In genomic region chr2:153559613-153560152, GRCm38 (mm10) we compare ENCODE assay signal across 14 mouse cellular contexts. TPM values are rescaled to one million over a fixed set of nuclear protein-coding genes. Genes with fewer than 3 reads are reported as not detected.
DNase-seq lines count a peak whose midpoint lies in the region; ATAC-seq and TF ChIP-seq lines count a peak whose summit lies in the region.
"Had no signal": no experiment of that assay in that cellular context is flagged by ENCODE, and none has a peak within 500 bp of the region (broad histone marks: within the 10 kb centered on the region; RNA-seq: fewer than 3 reads in every experiment).

No protein-coding gene starts in this region.

- no peak for TF ChIP-seq CTCF in heart, adult 2 months (IDR thresholded peaks at IDR 0.05)
- TF ChIP-seq CTCF in bone marrow macrophage, adult 2 months (IDR thresholded peaks at IDR 0.05; ENCODE audit: low read depth, low read length): no peak

- 0 out of 2 replicates have a peak, but pooled peaks cover 5% of the 10 kb centered on the region for H3K27me3 ChIP-seq in heart, embryonic 10.5 days (ENCODE audit: insufficient read depth, poor library complexity, severe bottlenecking)
- no peaks in the 10 kb centered on the region for H3K27me3 ChIP-seq in heart, adult 2 months (ENCODE audit: control insufficient read depth, insufficient read depth, low read length)
- H3K27me3 ChIP-seq in liver, embryonic 11.5 days (replicated peaks; ENCODE audit: control insufficient read depth, insufficient read depth, low read length): no peaks in the 10 kb centered on the region
- H3K27me3 ChIP-seq in kidney, embryonic 14.5 days (ENCODE audit: control insufficient read depth, insufficient read depth, low read length): no peaks in the 10 kb centered on the region

- no peak for DNase-seq in heart, embryonic 10.5 days (ENCODE audit: low spot score)
- DNase-seq in heart, adult 2 months: no peak
- no peak for DNase-seq in liver, embryonic 11.5 days (ENCODE audit: low spot score)
- no peak for DNase-seq in liver
- DNase-seq in left cerebral cortex, postnatal 25 days (ENCODE audit: low spot score in 2 of 2): peak; percentile 31 to 68
- no peak for DNase-seq in urinary bladder, postnatal 4 days (ENCODE audit: low spot score in 2 of 2)
- DNase-seq: cerebellum, adult 9-11 months; lung, postnatal 14 days had no signal

- no peak overlapping the region for H3K4me2 ChIP-seq in liver, embryonic 11.5 days
- H3K4me2 ChIP-seq in kidney, embryonic 14.5 days (replicated peaks; ENCODE audit: low read depth, low read length): no peak overlapping the region

- peak overlapping the region; percentile 97 for H3K27ac ChIP-seq in heart, embryonic 10.5 days
- H3K27ac ChIP-seq in heart, adult 2 months: no peak overlapping the region
- H3K27ac ChIP-seq in liver, embryonic 11.5 days (ENCODE audit: low read depth, low read length): 0 out of 2 replicates have a peak overlapping the region, but pooled peaks have one; percentile 11
- peak overlapping the region; percentile 94 for H3K27ac ChIP-seq in bone marrow macrophage, adult 2 months (ENCODE audit: insufficient read depth, low read depth, low read length)
- H3K27ac ChIP-seq in kidney, embryonic 14.5 days (ENCODE audit: low read depth, low read length): no peak overlapping the region
- H3K27ac ChIP-seq: embryonic facial prominence, embryonic 12.5 days; limb, embryonic 15.5 days had no signal

- WGBS in heart, embryonic 10.5 days: 45% methylated on average over 8 of the region's 8 CpGs
- WGBS in heart, adult 2 months: 71% methylated on average over 8 of the region's 8 CpGs
- 62% methylated on average over 8 of the region's 8 CpGs for WGBS in liver, embryonic 11.5 days
- WGBS in kidney, embryonic 14.5 days: 61% methylated on average over 8 of the region's 8 CpGs

- no peak overlapping the region for H3K9ac ChIP-seq in heart, adult 2 months (ENCODE audit: low read depth, low read length)
- H3K9ac ChIP-seq in liver, embryonic 11.5 days (ENCODE audit: low read depth, low read length): no peak overlapping the region
- H3K9ac ChIP-seq in kidney, embryonic 14.5 days (ENCODE audit: low read depth, low read length): no peak overlapping the region
- H3K9ac ChIP-seq: embryonic facial prominence, embryonic 12.5 days; limb, embryonic 15.5 days had no signal

- no peaks in the 10 kb centered on the region for H3K36me3 ChIP-seq in heart, embryonic 10.5 days
- no peaks in the 10 kb centered on the region for H3K36me3 ChIP-seq in heart, adult 2 months (ENCODE audit: control insufficient read depth, insufficient read depth, low read length)
- H3K36me3 ChIP-seq in liver, embryonic 11.5 days (ENCODE audit: control insufficient read depth, insufficient read depth, low read length): no peaks in the 10 kb centered on the region
- H3K36me3 ChIP-seq in kidney, embryonic 14.5 days (ENCODE audit: control insufficient read depth, insufficient read depth, low read length): no peaks in the 10 kb centered on the region
- H3K36me3 ChIP-seq: embryonic facial prominence, embryonic 12.5 days; limb, embryonic 15.5 days had no signal

- no peaks in the 10 kb centered on the region for H3K9me3 ChIP-seq in heart, embryonic 10.5 days
- H3K9me3 ChIP-seq in liver, embryonic 11.5 days (ENCODE audit: control insufficient read depth, low read length): no peaks in the 10 kb centered on the region
- H3K9me3 ChIP-seq in kidney, embryonic 14.5 days (ENCODE audit: control insufficient read depth, low read length): no peaks in the 10 kb centered on the region
- H3K9me3 ChIP-seq: embryonic facial prominence, embryonic 12.5 days; limb, embryonic 15.5 days had no signal

- no peak overlapping the region for H3K4me3 ChIP-seq in heart, embryonic 10.5 days
- H3K4me3 ChIP-seq in heart, adult 2 months: no peak overlapping the region
- no peak overlapping the region for H3K4me3 ChIP-seq in liver, embryonic 11.5 days (ENCODE audit: low read depth, low read length)
- no peak overlapping the region for H3K4me3 ChIP-seq in bone marrow macrophage, adult 2 months (ENCODE audit: insufficient read depth, low read length)
- no peak overlapping the region for H3K4me3 ChIP-seq in kidney, embryonic 14.5 days (ENCODE audit: low read length)
- H3K4me3 ChIP-seq: embryonic facial prominence, embryonic 12.5 days; limb, embryonic 15.5 days had no signal

- intact Hi-C loops in heart, adult 2 months (cut with DNase I): no loop called here
- intact Hi-C loops in left cerebral cortex, postnatal 25 days (cut with DNase I): no loop called here

- peaks cover 65% of the 10 kb centered on the region for H3K4me1 ChIP-seq in heart, embryonic 10.5 days
- H3K4me1 ChIP-seq in heart, adult 2 months (ENCODE audit: control insufficient read depth, insufficient read depth, low read length): peaks cover 8% of the 10 kb centered on the region
- H3K4me1 ChIP-seq in liver, embryonic 11.5 days (replicated peaks; ENCODE audit: control insufficient read depth, insufficient read depth, low read length): peaks cover 49% of the 10 kb centered on the region
- peaks cover 58% of the 10 kb centered on the region for H3K4me1 ChIP-seq in bone marrow macrophage, adult 2 months (ENCODE audit: control insufficient read depth, insufficient read depth, low read length)
- peaks cover 23% of the 10 kb centered on the region for H3K4me1 ChIP-seq in kidney, embryonic 14.5 days (ENCODE audit: control insufficient read depth, insufficient read depth, low read length)

- TF ChIP-seq POLR2A in heart, adult 2 months (IDR thresholded peaks at IDR 0.05; ENCODE audit: insufficient read depth, low read depth, low read length): no peak
- TF ChIP-seq POLR2A in bone marrow macrophage, adult 2 months (IDR thresholded peaks at IDR 0.05; ENCODE audit: borderline replicate concordance, low read depth, low read length): no peak

- no peak for TF ChIP-seq EP300 in heart, adult 2 months (IDR thresholded peaks at IDR 0.05; ENCODE audit: insufficient read depth, low read depth, low read length)

- ATAC-seq in liver, embryonic 11.5 days (replicated peaks; ENCODE audit: low FRiP score): no peak
- no peak for ATAC-seq in kidney, embryonic 14.5 days (ENCODE audit: low FRiP score, low TSS enrichment)
- ATAC-seq: CD4-positive, CD25-positive, alpha-beta regulatory T cell, adult 4 months; inflammation-experienced regulatory T-cells, adult 6 months had no signal

- no peaks in the 10 kb centered on the region for H3K79me2 ChIP-seq in heart, adult 2 months (replicated peaks; ENCODE audit: control insufficient read depth, insufficient read depth, low read length)

RNA-seq across cellular contexts. Expression of gene Nol4l, which starts 29.9 kb away (rescaled TPM):
- polyA plus RNA-seq in heart, embryonic 10.5 days (2016; fragmentation: Nextera tagmentation; extraction: Ambion mirVana): 20.8 and 21.4 TPM in 2 replicates
- 1 to 10 TPM; 3.5 to 4.4 TPM for total RNA-seq in heart, adult 2 months (2021)
- polyA plus RNA-seq in heart, adult 2 months (2012; rRNA removed): 3.9 and 4.0 TPM in 2 replicates
- 14.1 and 15.8 TPM in 2 replicates for polyA plus RNA-seq in liver, embryonic 11.5 days (2014; fragmentation: Nextera tagmentation; extraction: Ambion mirVana)
- 15.9 and 19.2 TPM in 2 replicates for polyA plus RNA-seq in bone marrow macrophage, adult 2 months (2012; ENCODE audit: insufficient read depth, insufficient read length, missing spikeins)
- 10 to 100 TPM; 45.0 to 48.4 TPM for total RNA-seq in left cerebral cortex, postnatal 25 days (2021)
- polyA plus RNA-seq in kidney, embryonic 14.5 days (2014; fragmentation: Nextera tagmentation; extraction: Ambion mirVana): 10.5 and 17.1 TPM in 2 replicates

Comparison
In these comparisons a context has a peak if more than half of its experiments do, and no peak if none do; other contexts are left out.
1. H3K27ac ChIP-seq: peak in heart, embryonic 10.5 days (single experiment), liver, embryonic 11.5 days (single experiment) and bone marrow macrophage, adult 2 months (single experiment); none in heart, adult 2 months (single experiment) and kidney, embryonic 14.5 days (single experiment).
2. DNase-seq: peak in left cerebral cortex, postnatal 25 days (2 of 2); none in heart, embryonic 10.5 days (single experiment), heart, adult 2 months (0 of 2), liver, embryonic 11.5 days (single experiment), liver (single experiment) and urinary bladder, postnatal 4 days (0 of 2).